ENCODE assay signal across 8 mouse cellular contexts in the genomic region with DNA sequence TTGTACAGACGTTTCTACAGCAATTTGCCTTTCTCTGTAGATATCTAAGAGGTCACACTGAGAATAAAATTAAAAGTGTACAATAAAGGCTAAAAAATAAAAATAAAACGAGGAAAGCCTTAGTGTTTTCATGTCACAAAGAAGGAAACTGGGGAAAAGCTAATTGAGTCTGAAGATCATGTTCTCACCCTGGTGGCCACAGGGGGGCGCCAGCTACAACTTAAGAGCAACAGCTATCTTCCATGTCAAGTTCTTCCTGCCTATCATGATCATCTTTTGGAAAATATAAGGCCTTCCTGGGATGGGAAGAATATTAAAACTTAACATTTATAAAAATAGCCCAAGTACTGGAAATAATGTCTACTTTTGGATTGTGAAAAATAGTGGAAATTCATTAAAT.
DNase-seq lines count a peak whose midpoint lies in the region; ATAC-seq and TF ChIP-seq lines count a peak whose summit lies in the region.

No protein-coding gene starts in this region.

- H3K27me3 ChIP-seq in forebrain, embryonic 11.5 days (ENCODE audit: control insufficient read depth, insufficient read depth, low read length), result no peaks in the 10 kb centered on the region
- no peaks in the 10 kb centered on the region for H3K27me3 ChIP-seq in forebrain, embryonic 10.5 days (ENCODE audit: poor library complexity, severe bottlenecking)
- no peaks in the 10 kb centered on the region for H3K27me3 ChIP-seq in midbrain, postnatal 0 days (ENCODE audit: insufficient read depth, low read length)
- H3K27me3 ChIP-seq in midbrain, embryonic 15.5 days (replicated peaks), result no peaks in the 10 kb centered on the region
- H3K27me3 ChIP-seq in liver, embryonic 14.5 days (ENCODE audit: control insufficient read depth, insufficient read depth, low read length), result no peaks in the 10 kb centered on the region

- H3K36me3 ChIP-seq in forebrain, embryonic 11.5 days (ENCODE audit: control insufficient read depth, insufficient read depth, low read length), result no peaks in the 10 kb centered on the region
- H3K36me3 ChIP-seq in forebrain, embryonic 10.5 days (replicated peaks), result no peaks in the 10 kb centered on the region
- no peaks in the 10 kb centered on the region for H3K36me3 ChIP-seq in midbrain, postnatal 0 days (ENCODE audit: insufficient read depth, low read length)
- H3K36me3 ChIP-seq in midbrain, embryonic 15.5 days (replicated peaks), result no peaks in the 10 kb centered on the region
- H3K36me3 ChIP-seq in liver, embryonic 14.5 days (replicated peaks; ENCODE audit: control insufficient read depth, insufficient read depth, low read depth), result no peaks in the 10 kb centered on the region

- peak; percentile 67 for TF ChIP-seq CTCF in midbrain, postnatal 0 days (IDR thresholded peaks at IDR 0.05)
- TF ChIP-seq CTCF in liver, embryonic 14.5 days (IDR thresholded peaks at IDR 0.05; ENCODE audit: low read depth), result peak; percentile 18; the same call in 1 of the 2 replicates

- TF ChIP-seq EP300 in liver, embryonic 14.5 days (IDR thresholded peaks at IDR 0.05; ENCODE audit: low read depth), result no peak

- intact Hi-C loops in left cerebral cortex, postnatal 36 days (cut with DNase I), result loop anchor here (5.0 kb wide), 1 partner anchor 68 kb away; no protein-coding TSS in a partner anchor

- peak; percentile 63 for DNase-seq in forebrain, embryonic 11.5 days (ENCODE audit: low spot score)
- no peak for DNase-seq in forebrain, embryonic 10.5 days (ENCODE audit: extremely low spot score, low spot score)
- peak; percentile 49 for DNase-seq in midbrain, postnatal 0 days (ENCODE audit: low spot score)
- peak; percentile 23 for DNase-seq in cerebellum, adult 8-10 months
- DNase-seq in liver, embryonic 14.5 days (ENCODE audit: low read depth in 3 of 3, low spot score in 3 of 3), result no peak
- DNase-seq in thymus, postnatal 25 days, result no peak
- DNase-seq in left cerebral cortex, postnatal 36 days (ENCODE audit: low spot score in 2 of 2), result no peak

- ATAC-seq in forebrain, embryonic 11.5 days (replicated peaks; ENCODE audit: low FRiP score), result no peak
- ATAC-seq in midbrain, postnatal 0 days (ENCODE audit: low FRiP score), result no peak
- ATAC-seq in midbrain, embryonic 15.5 days (replicated peaks), result no peak
- no peak for ATAC-seq in liver, embryonic 14.5 days (ENCODE audit: insufficient read depth)

- H3K27ac ChIP-seq in forebrain, embryonic 11.5 days (ENCODE audit: low read depth, low read length), result no peak overlapping the region
- H3K27ac ChIP-seq in forebrain, embryonic 10.5 days, result no peak overlapping the region
- no peak overlapping the region for H3K27ac ChIP-seq in midbrain, postnatal 0 days (ENCODE audit: low read depth, low read length)
- H3K27ac ChIP-seq in midbrain, embryonic 15.5 days, result no peak overlapping the region
- no peak overlapping the region for H3K27ac ChIP-seq in liver, embryonic 14.5 days

- no peak overlapping the region for H3K4me2 ChIP-seq in forebrain, embryonic 11.5 days (ENCODE audit: low read depth, low read length, severe bottlenecking)
- H3K4me2 ChIP-seq in midbrain, postnatal 0 days (ENCODE audit: low read depth, low read length, poor library complexity, severe bottlenecking), result no peak overlapping the region
- H3K4me2 ChIP-seq in midbrain, embryonic 15.5 days, result no peak overlapping the region
- no peak overlapping the region for H3K4me2 ChIP-seq in liver, embryonic 14.5 days (ENCODE audit: low read depth)

- H3K4me1 ChIP-seq in forebrain, embryonic 11.5 days (replicated peaks; ENCODE audit: control insufficient read depth, insufficient read depth, low read length), result no peaks in the 10 kb centered on the region
- no peaks in the 10 kb centered on the region for H3K4me1 ChIP-seq in forebrain, embryonic 10.5 days
- no peaks in the 10 kb centered on the region for H3K4me1 ChIP-seq in midbrain, postnatal 0 days (ENCODE audit: insufficient read depth, low read length)
- no peaks in the 10 kb centered on the region for H3K4me1 ChIP-seq in midbrain, embryonic 15.5 days
- H3K4me1 ChIP-seq in liver, embryonic 14.5 days (replicated peaks; ENCODE audit: control insufficient read depth in 2 of 2, insufficient read depth in 2 of 2, low read length in 1 of 2), result no peaks in the 10 kb centered on the region

- 25% methylated on average over 3 of the region's 3 CpGs for WGBS in forebrain, embryonic 11.5 days
- WGBS in forebrain, embryonic 10.5 days, result 24% methylated on average over 3 of the region's 3 CpGs
- WGBS in midbrain, postnatal 0 days, result 21% methylated on average over 3 of the region's 3 CpGs
- 32% methylated on average over 3 of the region's 3 CpGs for WGBS in midbrain, embryonic 15.5 days
- 12% methylated on average over 3 of the region's 3 CpGs for WGBS in liver, embryonic 14.5 days (ENCODE audit: insufficient replicate concordance)

- no peaks in the 10 kb centered on the region for H3K9me3 ChIP-seq in forebrain, embryonic 11.5 days (ENCODE audit: control insufficient read depth, low read length)
- H3K9me3 ChIP-seq in forebrain, embryonic 10.5 days, result no peaks in the 10 kb centered on the region
- no peaks in the 10 kb centered on the region for H3K9me3 ChIP-seq in midbrain, postnatal 0 days (ENCODE audit: low read length)
- H3K9me3 ChIP-seq in midbrain, embryonic 15.5 days, result no peaks in the 10 kb centered on the region
- no peaks in the 10 kb centered on the region for H3K9me3 ChIP-seq in liver, embryonic 14.5 days (ENCODE audit: control insufficient read depth, low read length)

- no peak overlapping the region for H3K9ac ChIP-seq in forebrain, embryonic 11.5 days (ENCODE audit: low read length)
- H3K9ac ChIP-seq in midbrain, postnatal 0 days (replicated peaks; ENCODE audit: low read length, poor library complexity, severe bottlenecking), result no peak overlapping the region
- no peak overlapping the region for H3K9ac ChIP-seq in midbrain, embryonic 15.5 days
- H3K9ac ChIP-seq in liver, embryonic 14.5 days (replicated peaks), result no peak overlapping the region

- H3K4me3 ChIP-seq in forebrain, embryonic 11.5 days (ENCODE audit: low read depth, low read length), result no peak overlapping the region
- H3K4me3 ChIP-seq in forebrain, embryonic 10.5 days, result no peak overlapping the region
- H3K4me3 ChIP-seq in midbrain, postnatal 0 days (ENCODE audit: low read depth, low read length), result no peak overlapping the region
- no peak overlapping the region for H3K4me3 ChIP-seq in midbrain, embryonic 15.5 days
- H3K4me3 ChIP-seq in liver, embryonic 14.5 days (ENCODE audit: insufficient read depth in 1 of 2, low read depth in 2 of 2, low read length in 2 of 2), result no peak overlapping the region

Comparison
In these comparisons a context has a peak if more than half of its experiments do, and no peak if none do; other contexts are left out.
1. DNase-seq: peak in forebrain, embryonic 11.5 days (single experiment), midbrain, postnatal 0 days (single experiment) and cerebellum, adult 8-10 months (single experiment); none in forebrain, embryonic 10.5 days (single experiment), liver, embryonic 14.5 days (0 of 3), thymus, postnatal 25 days (single experiment) and left cerebral cortex, postnatal 36 days (0 of 2).